Mouse (Mus musculus) spleen, postnatal 0 days (tissue): ENCODE results near the gene Hbq1b. TPM values are rescaled to one million over a fixed set of nuclear protein-coding genes. Genes with fewer than 3 reads are reported as not detected.

ENCODE experiments used
- polyA plus RNA-seq: library from polyadenylated mRNA; unstranded; fragments of >200 nt; fragmentation: Nextera tagmentation; extraction: Ambion mirVana; gene quantifications from 2 replicates; pipeline ENCODE4 v1.2.1, GENCODE M21; 2015

Hbq1b gene
- 127 and 136 TPM in 2 replicates for polyA plus RNA-seq

GRCm38 (mm10) chr11:32286695-32287492, at the start of gene Hbq1b:
TSS of gene Hbq1b (plus strand) at chr11:32286965.

GRCm38 (mm10) chr11:32267188-32267884, 19.4 kb upstream of the Hbq1b start, which contains the start of gene Nprl3:
TSS of gene Nprl3 (minus strand) at chr11:32267707.

GRCm38 (mm10) chr11:32276347-32276746, 10.4 kb upstream of the Hbq1b start, which contains the start of gene Hba-x:
TSS of gene Hba-x (plus strand) at chr11:32276400.

GRCm38 (mm10) chr11:32283091-32283777, 3.5 kb upstream of the Hbq1b start, which contains the start of gene Hba-a1:
TSS of gene Hba-a1 (plus strand) at chr11:32283511.

DNA sequence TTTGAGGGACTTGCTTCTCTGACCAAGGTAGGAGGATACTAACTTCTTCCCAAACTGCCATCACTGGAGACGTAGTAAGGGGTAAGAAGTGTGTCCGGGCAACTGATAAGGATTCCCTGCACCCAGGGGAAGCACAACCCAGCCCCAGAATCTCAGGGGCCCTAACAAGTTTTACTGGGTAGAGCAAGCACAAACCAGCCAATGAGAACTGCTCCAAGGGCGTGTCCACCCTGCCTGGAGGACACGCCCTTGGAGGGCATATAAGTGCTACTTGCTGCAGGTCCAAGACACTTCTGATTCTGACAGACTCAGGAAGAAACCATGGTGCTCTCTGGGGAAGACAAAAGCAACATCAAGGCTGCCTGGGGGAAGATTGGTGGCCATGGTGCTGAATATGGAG, 9.4 kb downstream of the Hbq1b start, which contains the start of gene Hba-a2:
Hba-a2 (plus strand) TSS at position 287 of the 400 bp plus-strand sequence.

GRCm38 (mm10) chr11:32299865-32300264, 13.1 kb downstream of the Hbq1b start, which contains the start of gene Hbq1a:
TSS of gene Hbq1a (plus strand) at chr11:32300069.

Other genes starting within 250 kb of the Hbq1b start
- gene Il9r, start 86.7 kb upstream of the Hbq1b start, polyA plus RNA-seq: 0.14 and 0.19 TPM in 2 replicates
- gene Snrnp25, start 81.5 kb upstream of the Hbq1b start, polyA plus RNA-seq: 66.6 and 73.4 TPM in 2 replicates
- 8.4 and 10.8 TPM in 2 replicates for gene Rhbdf1, start 64.7 kb upstream of the Hbq1b start, polyA plus RNA-seq
- gene Mpg, start 60.5 kb upstream of the Hbq1b start, polyA plus RNA-seq: 24.9 and 25.2 TPM in 2 replicates
- gene Nprl3, start 19.3 kb upstream of the Hbq1b start, polyA plus RNA-seq: 47.1 and 51.0 TPM in 2 replicates
- 2.3 and 3.2 TPM in 2 replicates for gene Hba-x, start 10.6 kb upstream of the Hbq1b start, polyA plus RNA-seq
- gene Hba-a1, start 3.5 kb upstream of the Hbq1b start, polyA plus RNA-seq: 58,889 and 63,294 TPM in 2 replicates
- gene Hba-a2, start 9.5 kb downstream of the Hbq1b start, polyA plus RNA-seq: 115,361 and 124,822 TPM in 2 replicates
- 5.9 and 6.7 TPM in 2 replicates for gene Hbq1a, start 13.1 kb downstream of the Hbq1b start, polyA plus RNA-seq
- 4.3 and 6.0 TPM in 2 replicates for gene Sh3pxd2b, start 60.9 kb downstream of the Hbq1b start, polyA plus RNA-seq
- gene Ubtd2, start 168.4 kb downstream of the Hbq1b start, polyA plus RNA-seq: 8.6 and 10.3 TPM in 2 replicates
- 0.34 and 0.36 TPM in 2 replicates for gene Efcab9, start 245.1 kb downstream of the Hbq1b start, polyA plus RNA-seq
- 5.3 and 7.5 TPM in 2 replicates for gene Stk10, start 246.3 kb downstream of the Hbq1b start, polyA plus RNA-seq